ENCODE assay signal across 13 mouse cellular contexts in genomic region chr9:115908325-115908724, GRCm38 (mm10). TPM values are rescaled to one million over a fixed set of nuclear protein-coding genes. Genes with fewer than 3 reads are reported as not detected.
DNase-seq lines count a peak whose midpoint lies in the region; ATAC-seq and TF ChIP-seq lines count a peak whose summit lies in the region.
"Had no signal": no experiment of that assay in that cellular context is flagged by ENCODE, and none has a peak within 500 bp of the region (broad histone marks: within the 10 kb centered on the region; RNA-seq: fewer than 3 reads in every experiment).

No protein-coding gene starts in this region.

- WGBS in heart, embryonic 13.5 days = 7% methylated on average over 15 of the region's 15 CpGs
- 10% methylated on average over 15 of the region's 15 CpGs for WGBS in midbrain, postnatal 0 days
- 8% methylated on average over 15 of the region's 15 CpGs for WGBS in midbrain, embryonic 16.5 days
- WGBS in heart, postnatal 0 days = 21% methylated on average over 13 of the region's 15 CpGs

- H3K27ac ChIP-seq in heart, embryonic 13.5 days (replicated peaks) = no peak overlapping the region
- H3K27ac ChIP-seq in midbrain, postnatal 0 days (ENCODE audit: low read depth, low read length) = no peak overlapping the region
- H3K27ac ChIP-seq in midbrain, embryonic 16.5 days (ENCODE audit: low read length) = no peak overlapping the region
- no peak overlapping the region for H3K27ac ChIP-seq in heart, postnatal 0 days (ENCODE audit: low read depth)

- H3K27me3 ChIP-seq in heart, embryonic 13.5 days (replicated peaks) = no peaks in the 10 kb centered on the region
- H3K27me3 ChIP-seq in midbrain, postnatal 0 days (ENCODE audit: insufficient read depth, low read length) = no peaks in the 10 kb centered on the region
- no peaks in the 10 kb centered on the region for H3K27me3 ChIP-seq in midbrain, embryonic 16.5 days (ENCODE audit: control insufficient read depth, insufficient read depth, low read depth, low read length)
- H3K27me3 ChIP-seq in heart, postnatal 0 days (ENCODE audit: control insufficient read depth, insufficient read depth, low read length) = no peaks in the 10 kb centered on the region

- DNase-seq in heart, adult 9 months (ENCODE audit: low spot score in 2 of 2) = no peak
- DNase-seq in midbrain, postnatal 0 days (ENCODE audit: low spot score) = no peak
- DNase-seq in heart, postnatal 0 days (ENCODE audit: low spot score) = no peak
- DNase-seq in ovary, postnatal 36 days (ENCODE audit: low spot score) = no peak
- DNase-seq in left cerebral cortex, postnatal 10 days (ENCODE audit: extremely low spot score in 1 of 2, low spot score in 2 of 2) = no peak
- DNase-seq: adrenal gland, postnatal 36 days; cerebellum, postnatal 10 days; lung, adult 18-20 months; right cerebral cortex, postnatal 4 days had no signal

- no peaks in the 10 kb centered on the region for H3K9me3 ChIP-seq in heart, embryonic 13.5 days
- H3K9me3 ChIP-seq in midbrain, postnatal 0 days (ENCODE audit: low read length) = no peaks in the 10 kb centered on the region
- H3K9me3 ChIP-seq in midbrain, embryonic 16.5 days (replicated peaks; ENCODE audit: control insufficient read depth, low read length, poor library complexity, severe bottlenecking) = no peaks in the 10 kb centered on the region
- no peaks in the 10 kb centered on the region for H3K9me3 ChIP-seq in heart, postnatal 0 days (replicated peaks; ENCODE audit: control insufficient read depth, low read length)

- H3K4me1 ChIP-seq in heart, embryonic 13.5 days = peaks cover 10% of the 10 kb centered on the region
- peaks cover 4% of the 10 kb centered on the region; the same call in 1 of the 2 replicates for H3K4me1 ChIP-seq in midbrain, postnatal 0 days (ENCODE audit: insufficient read depth, low read length)
- peaks cover 2% of the 10 kb centered on the region; the same call in 1 of the 2 replicates for H3K4me1 ChIP-seq in midbrain, embryonic 16.5 days (ENCODE audit: control insufficient read depth, insufficient read depth, low read length)
- H3K4me1 ChIP-seq in heart, postnatal 0 days (ENCODE audit: control insufficient read depth, insufficient read depth) = no peaks in the 10 kb centered on the region

- H3K36me3 ChIP-seq in heart, embryonic 13.5 days = no peaks in the 10 kb centered on the region
- H3K36me3 ChIP-seq in midbrain, postnatal 0 days (ENCODE audit: insufficient read depth, low read length) = no peaks in the 10 kb centered on the region
- no peaks in the 10 kb centered on the region for H3K36me3 ChIP-seq in midbrain, embryonic 16.5 days (ENCODE audit: control insufficient read depth, insufficient read depth, low read length)
- H3K36me3 ChIP-seq in heart, postnatal 0 days (replicated peaks; ENCODE audit: control insufficient read depth, insufficient read depth, low read length) = no peaks in the 10 kb centered on the region
- H3K36me3 ChIP-seq: G1E had no signal

- no peak for TF ChIP-seq EP300 in heart, postnatal 0 days (IDR thresholded peaks at IDR 0.05; ENCODE audit: low read depth)

- TF ChIP-seq CTCF in midbrain, postnatal 0 days (IDR thresholded peaks at IDR 0.05) = no peak; the same call in 1 of the 2 replicates
- no peak for TF ChIP-seq CTCF in heart, postnatal 0 days (IDR thresholded peaks at IDR 0.05; ENCODE audit: low read depth)

- intact Hi-C loops in left cerebral cortex, postnatal 10 days (cut with DNase I) = no loop called here

- ATAC-seq in heart, embryonic 13.5 days (ENCODE audit: extremely low read depth, insufficient number of reproducible peaks, low FRiP score, low TSS enrichment) = no peak
- ATAC-seq in midbrain, postnatal 0 days (ENCODE audit: low FRiP score) = no peak
- no peak for ATAC-seq in midbrain, embryonic 16.5 days
- peak; percentile 27; the same call in 1 of the 2 replicates for ATAC-seq in heart, postnatal 0 days (ENCODE audit: insufficient read depth, low read depth)
- 0 out of 2 replicates have a peak, but pooled peaks have one; percentile 18 for ATAC-seq in megakaryocyte-erythroid progenitor cell, adult 5-6 weeks (replicated peaks; ENCODE audit: low FRiP score, low TSS enrichment, poor library complexity, severe bottlenecking)

- H3K9ac ChIP-seq in heart, embryonic 13.5 days = peak overlapping the region; percentile 57
- no peak overlapping the region for H3K9ac ChIP-seq in midbrain, postnatal 0 days (replicated peaks; ENCODE audit: low read length, poor library complexity, severe bottlenecking)
- H3K9ac ChIP-seq in midbrain, embryonic 16.5 days (ENCODE audit: low read depth, low read length) = no peak overlapping the region
- 0 out of 2 replicates have a peak overlapping the region, but pooled peaks have one; percentile 4 for H3K9ac ChIP-seq in heart, postnatal 0 days (replicated peaks; ENCODE audit: low read depth, low read length)

- peak overlapping the region; percentile 25 for H3K4me3 ChIP-seq in heart, embryonic 13.5 days
- H3K4me3 ChIP-seq in midbrain, postnatal 0 days (ENCODE audit: low read depth, low read length) = no peak overlapping the region
- no peak overlapping the region for H3K4me3 ChIP-seq in midbrain, embryonic 16.5 days (ENCODE audit: low read depth, low read length)
- H3K4me3 ChIP-seq in heart, postnatal 0 days (ENCODE audit: low read depth, low read length) = no peak overlapping the region

- peak overlapping the region; percentile 61 for H3K4me2 ChIP-seq in heart, embryonic 13.5 days
- H3K4me2 ChIP-seq in midbrain, postnatal 0 days (ENCODE audit: low read depth, low read length, poor library complexity, severe bottlenecking) = peak overlapping the region; percentile 19; the same call in 1 of the 2 replicates
- H3K4me2 ChIP-seq in midbrain, embryonic 16.5 days (ENCODE audit: low read length) = no peak overlapping the region
- peak overlapping the region; percentile 33 for H3K4me2 ChIP-seq in heart, postnatal 0 days (ENCODE audit: low read depth, low read length)

RNA-seq across cellular contexts. Expression of gene Gadl1, which starts 0.9 kb away (rescaled TPM):
- 0.48 and 0.87 TPM in 2 replicates for polyA plus RNA-seq in heart, embryonic 13.5 days (2015; fragmentation: Nextera tagmentation; extraction: Ambion mirVana)
- total RNA-seq in midbrain, postnatal 0 days (2014; rRNA removed) = 0.14 and 0.44 TPM in 2 replicates
- 0.21 and 0.31 TPM in 2 replicates for polyA plus RNA-seq in midbrain, postnatal 0 days (2015; fragmentation: Nextera tagmentation; extraction: Ambion mirVana)
- polyA plus RNA-seq in midbrain, embryonic 16.5 days (2015; fragmentation: Nextera tagmentation; extraction: Ambion mirVana) = 0.13 and 0.29 TPM in 2 replicates
- 0.19 and 2.6 TPM in 2 replicates for total RNA-seq in heart, postnatal 0 days (2014; rRNA removed; ENCODE audit: low replicate concordance)
- 0.74 and 1.1 TPM in 2 replicates for polyA plus RNA-seq in heart, postnatal 0 days (2015; fragmentation: Nextera tagmentation; extraction: Ambion mirVana)
- total RNA-seq in megakaryocyte-erythroid progenitor cell, adult 5-6 weeks (2014; fragmentation: Nextera tagmentation) = not detected in 2 replicates
- total RNA-seq in megakaryocyte-erythroid progenitor cell, adult 5-6 weeks (2017) = 0.08 TPM in 1 of 2 replicates, not detected in the other
- total RNA-seq in left cerebral cortex, postnatal 10 days (2021) = under 1 TPM; 0.45 to 0.77 TPM
- polyA plus RNA-seq: G1E had no signal

Comparison
In these comparisons a context has a peak if more than half of its experiments do, and no peak if none do; other contexts are left out.
1. ATAC-seq: peak in heart, postnatal 0 days (single experiment) and megakaryocyte-erythroid progenitor cell, adult 5-6 weeks (single experiment); none in heart, embryonic 13.5 days (single experiment), midbrain, postnatal 0 days (single experiment) and midbrain, embryonic 16.5 days (single experiment).
2. H3K9ac ChIP-seq: peak in heart, embryonic 13.5 days (single experiment) and heart, postnatal 0 days (single experiment); none in midbrain, postnatal 0 days (single experiment) and midbrain, embryonic 16.5 days (single experiment).